Mouse (Mus musculus) liver (tissue): Measurements from ENCODE around the gene Dbi.

Source experiments
- DNase-seq: peaks from one replicate; pipeline ENCODE4 v3.0.0-alpha.2; 2020; ENCODE audit warnings: mixed read lengths

The Dbi gene

GRCm38 (mm10) chr1:120120969-120121811, at the start of gene Dbi, which contains the start of gene 3110009E18Rik:
Gene Dbi (minus strand): TSS chr1:120121078.
Gene 3110009E18Rik (plus strand): TSS chr1:120121187.
- DNase-seq: peak; percentile 99

DNA sequence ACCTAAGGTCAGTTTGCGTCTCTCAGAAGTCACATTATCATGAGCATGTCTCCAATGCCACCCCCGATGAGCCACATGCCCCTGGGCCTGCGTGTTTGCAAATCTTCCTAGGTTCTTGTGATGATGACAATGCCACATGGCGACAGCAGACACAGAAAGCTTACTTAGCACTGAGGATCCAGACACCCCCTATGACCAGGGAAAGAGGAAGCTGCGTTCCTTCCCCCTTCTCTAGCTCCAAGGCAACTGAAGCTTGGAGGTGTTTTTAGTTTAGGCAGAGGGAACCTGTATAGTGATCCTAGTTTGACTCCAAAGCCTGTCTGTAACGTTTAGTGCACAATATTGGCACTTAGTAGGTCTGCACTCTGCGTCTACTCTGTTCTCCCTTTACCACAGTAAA, 49.4 kb upstream of the Dbi start:
- DNase-seq: no peak

- DNase-seq: no peak
Observed at GRCm38 (mm10) chr1:120168674-120169073, 47.8 kb upstream of the Dbi start.

- DNase-seq: no peak
Observed at GRCm38 (mm10) chr1:120168016-120168415, 47.1 kb upstream of the Dbi start.

GRCm38 (mm10) chr1:120162616-120163015, 41.7 kb upstream of the Dbi start:
- DNase-seq: no peak

DNA sequence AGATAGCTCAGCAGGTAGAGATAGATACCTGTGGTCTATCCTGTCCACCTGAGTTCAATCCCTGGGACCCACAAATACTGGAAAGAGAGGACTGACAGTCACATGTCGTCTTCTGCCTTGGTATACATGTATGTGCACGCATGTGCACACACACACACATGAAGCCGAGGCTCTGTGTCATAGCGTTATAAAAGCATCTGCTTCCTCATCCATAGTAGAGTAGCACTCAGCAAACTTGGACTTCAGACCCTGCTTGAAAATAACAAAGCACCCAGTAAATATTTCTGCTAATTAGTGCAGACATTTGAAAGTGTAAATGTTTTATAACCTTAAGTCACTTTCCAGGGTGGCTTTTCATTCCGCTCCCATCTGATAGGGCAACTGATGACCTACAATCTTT, 40.6 kb upstream of the Dbi start:
- no peak for DNase-seq

GRCm38 (mm10) chr1:120158474-120159127, 37.7 kb upstream of the Dbi start:
- no peak for DNase-seq

DNA sequence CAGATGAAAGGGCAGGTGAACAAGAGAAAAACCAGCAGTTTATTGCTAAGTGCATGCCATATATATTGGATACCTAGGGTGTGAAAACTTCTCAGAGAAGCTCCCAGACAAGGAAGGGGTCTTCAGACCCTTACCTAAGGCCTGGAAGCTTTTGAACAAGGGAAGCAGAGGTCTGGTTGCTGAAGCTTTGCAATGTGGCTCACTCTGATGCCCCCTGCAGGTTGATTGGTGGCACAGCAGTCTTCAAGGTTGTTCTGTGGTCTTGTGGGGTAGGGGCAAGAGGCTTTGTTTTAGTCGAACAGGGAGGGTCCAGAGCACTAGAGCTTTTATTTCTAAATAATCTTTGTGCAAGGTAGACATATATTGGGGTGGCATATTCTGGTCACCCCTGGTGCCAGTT, 34.4 kb upstream of the Dbi start:
- peak; percentile 26 for DNase-seq

GRCm38 (mm10) chr1:120154232-120154631, 33.4 kb upstream of the Dbi start:
- no peak for DNase-seq

DNA sequence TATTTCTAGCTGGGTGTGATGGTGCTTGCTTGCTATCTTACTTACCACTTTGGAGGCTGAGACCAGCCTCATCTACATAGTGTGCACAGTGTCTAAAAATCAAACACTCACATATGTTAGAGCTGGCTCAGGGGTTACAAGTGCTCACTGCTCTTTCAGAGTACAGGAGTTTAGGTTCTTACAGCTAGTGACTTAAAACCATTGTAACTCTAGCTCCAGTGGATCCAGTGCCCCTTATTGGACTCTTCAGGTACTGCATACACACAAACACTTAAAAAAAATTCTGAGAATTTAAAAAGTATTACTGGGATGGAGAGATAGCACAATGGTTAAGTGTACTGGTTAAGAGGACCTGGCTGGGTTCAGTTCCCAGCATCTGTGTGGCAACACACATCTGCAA, 26.1 kb upstream of the Dbi start:
- no peak for DNase-seq

- DNase-seq: no peak
Observed at GRCm38 (mm10) chr1:120145527-120146216, 24.8 kb upstream of the Dbi start.

- no peak for DNase-seq
Observed at GRCm38 (mm10) chr1:120142551-120142950, 21.7 kb upstream of the Dbi start.

DNA sequence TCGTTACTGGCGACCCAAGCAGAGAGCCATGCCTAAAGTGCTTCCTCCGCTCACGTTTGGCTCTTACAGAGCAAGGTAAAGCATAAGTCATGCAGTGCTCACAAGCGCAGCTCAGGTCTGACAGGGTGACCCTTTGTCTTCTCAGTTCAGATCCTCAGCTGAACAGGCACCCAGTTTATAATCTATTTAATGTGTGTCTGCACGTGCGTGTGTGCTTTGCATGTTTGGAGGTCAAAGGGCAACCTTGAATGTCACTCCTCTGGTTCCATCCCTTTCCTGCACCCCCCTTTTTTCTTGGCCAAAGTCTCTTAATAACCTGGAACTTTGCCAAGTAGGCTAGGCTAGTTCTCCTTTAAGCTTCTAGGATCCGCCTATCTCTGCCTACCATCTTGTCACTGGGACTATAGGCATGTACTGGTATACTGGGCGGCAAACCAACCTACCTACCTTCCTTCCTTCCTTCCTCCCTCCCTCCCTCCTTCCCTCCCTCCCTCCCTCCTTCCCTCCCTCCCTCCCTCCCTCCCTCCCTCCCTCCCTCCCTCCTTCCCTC, 19.3 kb upstream of the Dbi start:
- DNase-seq: no peak

DNA sequence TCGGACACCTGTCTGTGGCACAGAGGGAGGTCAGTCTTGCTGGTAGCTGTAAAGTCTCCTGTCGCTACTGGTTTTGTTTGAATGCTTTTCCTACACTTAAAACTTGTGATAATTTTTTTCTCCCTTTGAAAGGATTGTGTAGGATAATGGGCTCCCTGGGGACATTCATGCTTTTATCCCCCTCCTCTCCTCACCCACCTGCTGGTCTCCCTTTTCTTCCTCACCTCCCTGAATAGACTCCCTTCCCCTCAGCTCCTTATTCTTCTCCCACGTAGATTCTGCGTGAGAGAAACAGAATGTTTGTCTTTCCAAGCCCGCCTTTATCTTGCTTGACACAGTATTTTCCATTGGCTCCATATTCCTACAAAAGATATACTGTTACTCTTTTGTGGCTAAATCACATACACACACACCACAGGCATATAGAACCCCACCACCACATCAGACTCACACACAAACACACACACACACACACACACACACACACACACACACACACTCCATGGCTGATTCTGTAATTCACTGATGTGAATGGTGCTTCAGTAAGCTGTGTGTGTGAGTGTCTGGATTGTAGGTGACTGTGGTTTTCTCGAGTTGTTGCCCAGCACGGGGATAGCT, 18.2 kb upstream of the Dbi start:
- DNase-seq: no peak

- DNase-seq: no peak
Observed at GRCm38 (mm10) chr1:120135934-120136786, 15.3 kb upstream of the Dbi start.

GRCm38 (mm10) chr1:120132376-120132775, 11.5 kb upstream of the Dbi start:
- DNase-seq: no peak

DNA sequence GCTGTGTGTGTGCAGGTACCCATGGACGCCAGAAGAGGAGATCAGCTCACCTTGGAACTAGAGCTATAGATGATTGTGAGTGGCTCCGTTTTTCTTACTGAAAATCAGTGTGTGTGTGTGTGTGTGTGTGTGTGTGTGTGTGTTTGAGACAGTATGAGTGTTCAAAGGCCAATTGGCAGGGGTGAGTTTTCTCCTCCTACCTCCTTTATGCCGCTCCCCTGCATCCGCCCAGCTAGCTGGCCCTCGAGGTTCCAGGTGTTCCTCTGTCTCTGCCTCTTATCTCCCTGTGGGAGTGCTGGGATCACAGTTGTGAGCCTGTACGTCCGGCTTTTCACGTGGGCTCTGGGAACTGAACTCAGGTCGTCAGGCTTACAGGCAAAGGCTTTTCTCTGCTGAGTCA, 5.4 kb upstream of the Dbi start:
- DNase-seq: no peak

DNA sequence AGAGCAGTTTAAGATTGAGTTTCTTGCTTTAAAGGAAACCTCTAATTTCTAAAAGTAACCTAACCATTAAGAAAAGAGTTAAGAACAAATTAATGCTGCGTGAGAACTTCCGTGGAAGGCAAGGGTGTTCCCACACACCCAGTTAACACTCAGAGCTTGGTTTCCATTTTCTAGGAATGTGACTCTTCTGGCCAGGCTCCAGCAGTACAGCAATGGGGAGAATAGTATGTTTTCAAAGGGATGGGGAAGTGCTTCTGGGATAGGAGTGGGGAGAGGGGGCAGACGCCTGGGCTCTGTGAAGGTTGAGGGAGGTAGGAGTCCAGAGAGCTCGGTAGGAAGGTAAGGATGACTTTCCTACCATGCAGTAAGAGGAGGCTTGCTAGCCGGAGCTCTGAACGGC, 4.6 kb upstream of the Dbi start:
- DNase-seq: no peak

DNA sequence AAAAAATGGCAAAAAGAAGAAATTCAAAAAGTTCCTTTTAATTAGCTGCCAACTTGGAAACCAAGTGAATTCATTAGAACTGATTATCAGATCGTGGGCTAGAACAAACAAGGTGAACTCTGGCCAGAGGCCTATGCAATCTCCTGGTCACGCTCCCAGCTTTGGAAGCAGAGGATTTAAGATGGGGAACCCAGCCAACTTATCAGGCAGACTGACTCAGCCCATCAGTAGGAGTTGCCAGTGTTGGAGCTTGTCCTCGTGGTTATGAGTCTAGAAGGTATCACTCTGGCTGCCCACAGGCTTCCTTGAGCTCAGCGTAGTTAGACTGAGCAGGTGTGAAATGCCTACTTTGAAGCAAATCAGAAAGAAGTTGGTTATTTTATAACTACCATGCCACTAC, 4.0 kb upstream of the Dbi start:
- no peak for DNase-seq

- DNase-seq: no peak
Observed at GRCm38 (mm10) chr1:120122634-120123383, 1.9 kb upstream of the Dbi start.

DNA sequence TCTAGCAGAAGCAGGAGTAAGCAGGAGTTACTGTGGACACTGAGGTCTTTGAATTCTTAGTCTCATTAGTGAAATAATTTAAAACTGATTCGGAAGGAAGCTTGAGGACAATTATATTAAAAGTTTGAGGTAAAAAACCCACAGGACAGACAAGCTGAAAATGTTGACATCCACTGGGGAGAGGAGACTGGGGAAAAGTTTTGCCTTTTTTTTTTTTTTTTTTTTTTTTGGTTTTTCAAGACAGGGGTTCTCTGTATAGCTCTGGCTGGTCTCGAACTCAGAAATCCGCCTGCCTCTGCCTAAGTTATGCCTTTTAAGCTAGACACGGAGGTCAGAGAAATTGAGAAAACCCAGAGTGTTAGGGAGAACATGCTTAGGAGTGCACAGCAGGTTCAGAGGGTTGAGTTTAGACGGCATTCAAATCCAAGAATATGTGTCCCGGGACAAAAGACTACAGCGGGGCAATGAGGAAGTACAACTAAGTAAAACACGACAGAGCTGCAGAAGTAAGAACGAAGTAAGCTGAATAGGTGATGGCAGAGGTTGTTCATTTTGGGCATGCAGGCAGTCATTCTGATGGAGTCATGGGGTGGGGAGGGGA, 1.2 kb upstream of the Dbi start:
- no peak for DNase-seq
